Mouse (Mus musculus): ENCODE measurements around the gene Ror1.

The Ror1 gene

GRCm38 (mm10) chr4:100375286-100375685 lies 279.7 kb downstream of the Ror1 start:
- intact Hi-C loops (cut with DNase I): no loop called here

GRCm38 (mm10) chr4:100376163-100376562 lies 280.6 kb downstream of the Ror1 start:
- intact Hi-C loops (cut with DNase I): no loop called here

GRCm38 (mm10) chr4:100377231-100377630 lies 281.6 kb downstream of the Ror1 start:
- intact Hi-C loops (cut with DNase I): no loop called here

GRCm38 (mm10) chr4:100377996-100378395 lies 282.4 kb downstream of the Ror1 start:
- intact Hi-C loops (cut with DNase I): no loop called here

DNA sequence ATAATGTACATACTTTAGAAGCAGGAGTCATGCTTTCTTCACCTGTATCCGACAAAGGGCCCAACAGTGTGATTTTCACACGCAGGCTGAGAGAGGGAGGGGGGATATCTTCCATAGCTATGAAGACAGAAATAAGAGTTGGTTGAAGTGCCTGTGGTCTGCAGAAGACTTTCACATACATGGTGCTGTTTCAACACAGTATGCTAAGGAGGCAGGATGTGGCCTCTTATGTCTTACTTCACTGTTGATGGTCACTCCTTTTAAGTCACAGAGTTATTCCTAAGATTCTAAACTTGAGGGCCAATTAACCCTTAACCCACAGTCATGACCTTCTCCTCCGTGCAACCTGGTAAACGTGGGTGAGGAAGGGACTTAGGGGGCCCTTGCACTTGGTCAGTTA lies 286.2 kb downstream of the Ror1 start:
- intact Hi-C loops (cut with DNase I): no loop called here

DNA sequence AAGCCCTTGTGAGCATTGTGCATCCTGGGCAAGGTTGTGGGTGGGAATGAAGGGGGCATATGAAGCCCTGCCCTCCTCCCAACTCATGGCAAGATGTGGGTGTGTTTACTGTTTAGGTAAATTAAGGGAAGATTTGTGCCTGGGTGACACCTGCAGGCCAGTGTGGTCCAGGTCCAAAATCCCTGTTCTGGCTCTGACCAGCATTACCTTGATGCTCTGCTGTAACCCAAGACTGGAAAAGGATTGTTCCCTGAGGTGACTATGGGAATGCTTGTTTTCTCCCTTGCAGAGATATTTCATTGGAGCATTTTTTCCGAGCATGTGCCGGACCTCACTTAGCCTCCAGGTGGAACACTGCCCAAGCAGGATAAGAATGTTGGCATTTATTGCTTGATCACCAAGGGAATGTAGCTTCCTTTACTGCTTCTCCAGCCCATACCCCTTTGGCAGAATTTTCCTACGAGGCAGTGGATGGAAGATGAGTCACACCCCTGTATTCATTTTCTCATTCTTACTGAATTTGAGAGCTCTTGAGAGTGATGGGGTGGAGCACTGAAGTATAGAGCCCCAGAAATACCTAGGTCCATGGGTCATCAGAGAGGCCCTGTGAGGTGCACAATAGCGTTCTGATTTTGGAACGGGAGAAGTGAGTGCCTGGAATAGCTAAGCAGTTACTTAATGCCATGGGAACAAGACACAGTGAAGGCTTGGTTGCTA lies 290.8 kb downstream of the Ror1 start:
- intact Hi-C loops (cut with DNase I): no loop called here

DNA sequence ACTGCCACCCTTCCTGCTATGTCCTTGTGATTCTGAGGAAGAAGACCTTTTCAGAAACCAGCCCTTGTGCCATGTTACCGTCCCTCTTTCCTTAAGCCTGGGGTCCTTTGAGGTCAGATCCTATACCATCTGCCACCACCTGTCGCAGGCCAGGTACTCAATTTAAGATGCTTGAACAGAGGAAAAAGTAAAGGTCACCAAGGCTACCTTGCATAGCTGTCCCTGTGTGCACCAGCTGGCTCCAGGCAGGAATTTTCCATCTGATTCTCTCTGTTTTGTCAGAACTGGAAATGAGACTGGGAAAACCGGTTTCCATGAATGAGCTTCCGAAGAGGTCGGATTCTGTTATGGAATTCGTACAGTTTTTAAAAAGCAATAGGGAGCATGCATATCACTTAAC lies 294.8 kb downstream of the Ror1 start:
- intact Hi-C loops (cut with DNase I): no loop called here

- intact Hi-C loops (cut with DNase I): no loop called here
These were observed 295.4 kb downstream of the Ror1 start for GRCm38 (mm10) chr4:100391021-100391420.

DNA sequence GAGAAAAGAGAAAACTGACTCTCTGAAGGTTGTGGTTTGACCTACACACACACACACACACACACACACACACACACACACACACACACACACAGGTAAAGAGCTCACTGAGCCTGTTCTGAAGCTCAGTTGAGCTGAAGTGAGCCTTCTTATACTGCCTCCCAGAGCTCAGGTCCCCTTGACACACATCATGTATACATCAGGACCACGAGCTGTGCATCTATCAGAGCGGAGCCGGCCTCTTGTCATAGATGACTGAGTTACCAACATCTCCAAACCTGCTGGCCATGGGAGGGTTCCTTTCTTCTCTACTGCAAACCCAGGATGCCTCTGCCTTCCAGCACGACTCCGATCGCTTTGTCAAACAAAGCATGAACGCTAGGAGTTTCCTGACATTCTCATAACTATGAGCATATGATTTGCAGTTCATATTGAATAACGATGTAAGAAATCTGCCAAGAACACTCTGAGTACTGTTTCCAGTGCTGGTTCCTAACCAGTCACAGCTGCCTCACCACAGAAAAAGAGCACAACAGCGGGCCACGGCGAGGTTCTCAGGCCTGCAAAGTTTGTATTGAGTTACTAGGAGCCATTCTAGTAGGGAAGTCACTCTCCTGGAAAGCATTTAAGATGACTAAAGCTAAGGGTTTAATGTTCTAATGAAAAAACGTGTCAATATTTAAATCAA lies 297.9 kb downstream of the Ror1 start:
- intact Hi-C loops (cut with DNase I): no loop called here

- intact Hi-C loops (cut with DNase I): no loop called here
These were observed 299.8 kb downstream of the Ror1 start for GRCm38 (mm10) chr4:100395407-100395806.

DNA sequence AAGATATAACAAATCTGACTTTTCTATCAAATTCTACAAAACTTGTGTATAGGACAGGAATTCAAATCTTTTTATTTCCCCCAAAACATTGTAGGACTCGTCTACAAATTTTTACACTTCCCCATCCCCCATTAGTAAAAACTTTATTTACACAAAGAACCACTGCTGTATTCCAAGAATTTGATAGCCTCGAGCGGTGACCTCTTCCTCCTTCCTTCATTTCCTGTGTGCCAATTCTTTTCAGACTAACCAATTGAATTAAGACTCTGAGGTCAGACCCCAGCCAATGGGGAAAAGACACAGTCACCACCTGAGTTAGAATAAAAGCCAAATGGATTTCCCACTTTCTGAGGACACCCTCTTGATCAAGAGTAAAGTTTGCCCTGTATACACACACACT lies 302.5 kb downstream of the Ror1 start:
- intact Hi-C loops (cut with DNase I): no loop called here

- intact Hi-C loops (cut with DNase I): no loop called here
These were observed 305.5 kb downstream of the Ror1 start for GRCm38 (mm10) chr4:100401078-100401477.

- intact Hi-C loops (cut with DNase I): no loop called here
These were observed 306.2 kb downstream of the Ror1 start for GRCm38 (mm10) chr4:100401581-100402470.

DNA sequence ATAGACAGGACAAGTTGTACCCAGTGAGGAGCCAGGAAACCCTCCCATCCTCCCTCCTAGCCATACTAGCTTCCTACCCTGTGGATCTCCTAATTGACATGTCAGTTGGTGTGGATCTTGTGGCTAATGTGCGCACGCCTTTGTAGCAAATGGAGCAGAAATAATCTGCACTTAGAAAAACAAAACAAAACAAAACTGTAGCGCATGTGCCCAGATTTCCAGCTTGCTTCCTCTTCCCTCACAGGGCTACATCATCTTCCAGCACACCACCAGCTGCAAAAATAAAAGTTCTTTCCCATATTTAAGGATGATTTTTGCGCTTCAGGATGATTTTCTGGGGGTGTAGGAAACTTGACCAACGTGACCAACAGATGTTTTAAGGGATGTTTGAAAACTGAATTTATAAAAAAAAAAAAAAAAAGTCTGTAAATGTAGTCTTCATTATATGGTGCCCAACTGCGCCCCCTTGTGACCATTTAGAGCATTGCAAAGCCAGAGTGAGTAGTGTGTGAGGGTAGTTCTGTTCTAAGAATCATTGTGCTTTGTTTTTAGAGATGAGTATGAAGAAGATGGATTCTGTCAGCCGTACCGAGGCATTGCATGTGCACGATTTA lies 311.8 kb downstream of the Ror1 start:
- intact Hi-C loops (cut with DNase I): loop anchor here (5.0 kb wide), 2 partner anchors 195 to 380 kb away; no protein-coding TSS in a partner anchor

DNA sequence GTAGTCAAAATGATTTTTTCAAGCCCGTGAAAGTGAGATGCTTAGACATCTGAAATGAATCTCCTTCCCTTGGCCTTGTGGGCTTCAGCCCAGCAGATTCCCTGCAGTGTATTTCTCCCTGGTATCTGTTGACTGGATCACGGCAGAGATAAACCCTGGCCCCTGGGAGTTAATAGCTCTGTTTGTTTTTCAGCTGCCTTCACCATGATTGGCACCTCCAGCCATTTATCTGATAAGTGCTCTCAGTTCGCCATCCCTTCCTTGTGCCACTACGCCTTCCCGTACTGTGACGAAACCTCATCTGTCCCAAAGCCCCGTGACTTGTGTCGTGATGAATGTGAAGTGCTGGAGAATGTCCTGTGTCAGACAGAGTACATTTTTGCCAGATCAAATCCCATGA lies 313.9 kb downstream of the Ror1 start:
- intact Hi-C loops (cut with DNase I): loop anchor here (2.0 to 5.0 kb wide), 3 partner anchors 197 to 382 kb away; partner anchors contain the start of gene Ror1

DNA sequence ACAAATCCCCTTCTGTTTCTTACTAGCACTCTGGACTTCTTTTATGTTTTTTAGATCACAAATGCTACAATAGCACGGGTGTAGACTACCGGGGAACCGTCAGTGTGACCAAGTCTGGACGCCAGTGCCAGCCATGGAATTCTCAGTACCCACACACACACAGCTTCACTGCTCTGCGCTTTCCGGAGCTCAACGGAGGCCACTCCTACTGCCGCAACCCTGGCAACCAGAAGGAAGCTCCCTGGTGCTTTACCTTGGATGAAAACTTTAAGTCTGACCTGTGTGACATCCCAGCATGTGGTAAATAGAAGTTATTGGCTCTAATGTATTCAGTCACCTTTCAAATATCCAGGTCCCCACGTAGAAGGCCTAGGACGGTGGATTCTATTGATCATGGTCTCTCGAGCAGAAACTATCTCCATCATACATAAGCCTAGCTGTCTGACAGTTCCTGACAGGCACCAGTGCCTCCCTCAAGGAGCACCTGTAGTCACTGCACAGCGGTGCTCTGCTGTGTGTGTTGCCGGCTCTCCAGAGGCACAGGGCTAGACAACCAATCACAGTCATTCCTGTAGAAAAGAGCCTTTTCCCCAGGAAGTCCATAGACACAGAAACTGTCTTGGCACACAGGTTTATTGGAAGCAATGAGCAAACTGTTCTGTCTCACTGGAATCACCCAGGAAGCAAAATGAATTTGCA lies 316.4 kb downstream of the Ror1 start:
- intact Hi-C loops (cut with DNase I): loop anchor here (5.0 to 10.0 kb wide), 2 partner anchors 120 to 467 kb away; no protein-coding TSS in a partner anchor

- intact Hi-C loops (cut with DNase I): no loop called here
These were observed 327.2 kb downstream of the Ror1 start for GRCm38 (mm10) chr4:100422756-100423155.

DNA sequence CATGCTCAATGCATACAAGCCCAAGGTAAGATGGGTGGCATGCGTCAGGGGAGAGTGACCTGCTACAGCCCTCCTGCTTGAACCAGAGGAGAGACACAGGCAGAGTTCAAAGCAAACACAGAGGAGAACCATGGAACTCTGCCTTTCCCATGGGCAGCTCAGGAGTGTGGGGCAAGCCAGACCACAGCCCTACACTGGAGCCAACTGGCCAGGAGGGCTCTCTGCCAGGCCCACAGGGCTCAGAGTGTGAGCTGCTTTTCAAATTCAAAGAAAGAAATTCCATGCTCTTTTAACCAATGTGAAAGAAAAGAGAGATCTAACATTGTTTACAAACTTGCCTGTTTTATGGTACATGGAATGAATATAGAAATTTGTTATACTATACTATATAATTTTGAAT lies 330.5 kb downstream of the Ror1 start:
- intact Hi-C loops (cut with DNase I): no loop called here

DNA sequence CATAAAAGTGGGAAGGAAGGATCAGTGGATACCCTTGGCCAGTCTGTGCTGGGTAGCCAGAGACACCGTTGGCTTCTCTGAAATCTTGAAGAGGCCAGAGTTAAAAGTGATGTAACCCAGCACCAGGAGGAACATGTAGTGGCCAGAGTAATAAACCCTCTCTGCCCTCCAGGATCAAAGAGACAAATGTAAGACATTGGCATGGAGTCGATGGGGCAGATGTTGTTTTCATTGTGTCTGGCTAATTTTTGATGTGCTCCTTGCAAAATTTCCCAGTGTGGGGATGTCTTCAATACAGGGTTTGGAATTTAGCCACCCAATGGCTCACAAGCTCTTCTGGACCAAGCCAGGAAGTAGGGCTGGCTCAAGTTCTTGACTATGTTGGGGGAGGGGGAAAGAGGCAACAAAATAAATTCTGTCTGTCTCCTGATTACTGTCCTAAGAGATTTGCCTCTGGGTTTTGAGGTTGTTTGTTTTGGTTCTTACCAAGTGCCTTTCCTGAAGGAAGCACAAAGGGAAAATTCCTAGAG lies 333.8 kb downstream of the Ror1 start:
- intact Hi-C loops (cut with DNase I): no loop called here
